Mouse (Mus musculus) small intestine, adult 2 months (tissue): ENCODE measurements around the gene Nppc. TPM values are rescaled to one million over a fixed set of nuclear protein-coding genes. Genes with fewer than 3 reads are reported as not detected.
A peak's percentile ranks its signal among the peaks of the same experiment; 100 is the strongest.

Experiments used
- H3K27ac ChIP-seq: fragments of 200-500 bp; 2 replicates; pipeline ENCODE4 v1.5.1; 2012; ENCODE audit warnings: low read depth, low read length, control low read depth, inconsistent platforms; ENCODE audit not compliant: insufficient read depth
- H3K27me3 ChIP-seq: fragments of 200-500 bp; 2 replicates; pipeline ENCODE4 v1.6.1; 2012; ENCODE audit warnings: mild to moderate bottlenecking, moderate library complexity, low read length, inconsistent platforms; ENCODE audit not compliant: control insufficient read depth, insufficient read depth
- H3K36me3 ChIP-seq: fragments of 200-500 bp; 2 replicates; pipeline ENCODE4 v1.6.1; 2012; ENCODE audit warnings: mild to moderate bottlenecking, low read length, control low read depth, inconsistent platforms; ENCODE audit not compliant: control insufficient read depth, insufficient read depth
- H3K4me1 ChIP-seq: fragments of 200-500 bp; 2 replicates; pipeline ENCODE4 v1.6.1; 2012; ENCODE audit warnings: low read length, inconsistent platforms, mixed read lengths; ENCODE audit not compliant: control insufficient read depth, insufficient read depth, insufficient read length
- H3K4me3 ChIP-seq: fragments of 200-500 bp; 2 replicates; pipeline ENCODE4 v1.5.1; 2012; ENCODE audit warnings: low read depth, mild to moderate bottlenecking, control low read depth, inconsistent platforms, low read length, moderate library complexity
- CTCF ChIP-seq: fragments of 200-500 bp; IDR thresholded peaks from 2 replicates; pipeline ENCODE4 v1.5.1; 2012; ENCODE audit warnings: low read depth, mild to moderate bottlenecking, control low read depth, inconsistent platforms, low read length, moderate library complexity, mixed read lengths; ENCODE audit not compliant: insufficient replicate concordance, insufficient read length; ENCODE audit errors: extremely low read depth
- POLR2A ChIP-seq: fragments of 200-500 bp; IDR thresholded peaks from 2 replicates; pipeline ENCODE4 v1.6.1; 2012; ENCODE audit warnings: low read depth, mild to moderate bottlenecking, control low read depth, inconsistent platforms, low read length, moderate library complexity
- WGBS: fragments of 180-500 bp; shearing (Covaris S2); methylation state at CpG from one replicate; pipeline ENCODE4 v1.1.7; 2018; 5-methylcytosine and 5-hydroxymethylcytosine counted together
- polyA plus RNA-seq: library from polyadenylated mRNA; depleted of rRNA; stranded (reverse); fragments of >200 nt; gene quantifications from 2 replicates; pipeline ENCODE4 v1.2.3, GENCODE M21; 2012

The Nppc gene
- polyA plus RNA-seq, 1 experiment = not detected

GRCm38 (mm10) chr1:86687236-86687635 is 16.9 kb upstream of the Nppc start:
- TF ChIP-seq POLR2A (no peak), CTCF (no peak)
- no peaks in the 10 kb centered on the region for H3K4me1 ChIP-seq
- WGBS = 76% methylated on average over 4 of the region's 4 CpGs

GRCm38 (mm10) chr1:86678667-86679066 is 8.3 kb upstream of the Nppc start:
- Histone ChIP-seq H3K27ac (no peak overlapping the region), H3K4me3 (no peak overlapping the region), H3K27me3 (0 out of 2 replicates have a peak, but pooled peaks cover 3% of the 10 kb centered on the region), H3K36me3 (no peaks in the 10 kb centered on the region), H3K4me1 (no peaks in the 10 kb centered on the region)
- 85% methylated on average over 10 of the region's 10 CpGs for WGBS
- TF ChIP-seq POLR2A (no peak), CTCF (no peak)

More at GRCm38 (mm10) chr1:86687236-86687635, 16.9 kb upstream of the Nppc start:
- Histone ChIP-seq H3K27me3 (no peaks in the 10 kb centered on the region), H3K36me3 (no peaks in the 10 kb centered on the region), H3K4me3 (no peak overlapping the region), H3K27ac (no peak overlapping the region)

- Histone ChIP-seq H3K27me3 (0 out of 2 replicates have a peak, but pooled peaks cover 3% of the 10 kb centered on the region), H3K36me3 (no peaks in the 10 kb centered on the region), H3K27ac (no peak overlapping the region), H3K4me1 (no peaks in the 10 kb centered on the region), H3K4me3 (no peak overlapping the region)
- TF ChIP-seq CTCF = no peak
- no peak for TF ChIP-seq POLR2A
- WGBS = 65% methylated on average over 3 of the region's 3 CpGs
Measured at GRCm38 (mm10) chr1:86677624-86678023, 7.3 kb upstream of the Nppc start.

- no peak for TF ChIP-seq POLR2A
- TF ChIP-seq CTCF = no peak
- no peaks in the 10 kb centered on the region for H3K36me3 ChIP-seq
- peaks cover 10% of the 10 kb centered on the region for H3K27me3 ChIP-seq
- H3K4me3 ChIP-seq = no peak overlapping the region
- WGBS = 86% methylated on average over 12 of the region's 12 CpGs
- H3K4me1 ChIP-seq = peaks cover 2% of the 10 kb centered on the region
- no peak overlapping the region for H3K27ac ChIP-seq
Measured at GRCm38 (mm10) chr1:86675126-86675525, 4.8 kb upstream of the Nppc start.

GRCm38 (mm10) chr1:86674385-86674784 is 4.0 kb upstream of the Nppc start:
- no peak overlapping the region for H3K27ac ChIP-seq
- H3K27me3 ChIP-seq = peaks cover 17% of the 10 kb centered on the region
- H3K4me1 ChIP-seq = peaks cover 8% of the 10 kb centered on the region
- no peaks in the 10 kb centered on the region for H3K36me3 ChIP-seq
- H3K4me3 ChIP-seq = no peak overlapping the region
- TF ChIP-seq CTCF (no peak), POLR2A (no peak)
- WGBS = 56% methylated on average over 9 of the region's 9 CpGs

- Histone ChIP-seq H3K27ac (no peak overlapping the region), H3K36me3 (no peaks in the 10 kb centered on the region), H3K27me3 (peaks cover 17% of the 10 kb centered on the region), H3K4me1 (peaks cover 8% of the 10 kb centered on the region), H3K4me3 (peak overlapping the region; percentile 62)
- TF ChIP-seq CTCF (peak; percentile 73), POLR2A (no peak)
- under 1% methylated on average over 44 of the region's 44 CpGs for WGBS
Measured at GRCm38 (mm10) chr1:86669552-86670273, 658 bp downstream of the Nppc start.

GRCm38 (mm10) chr1:86665091-86665490 is 5.3 kb downstream of the Nppc start:
- WGBS = 52% methylated on average over 2 of the region's 2 CpGs
- Histone ChIP-seq H3K27ac (no peak overlapping the region), H3K4me3 (no peak overlapping the region), H3K27me3 (peaks cover 6% of the 10 kb centered on the region), H3K36me3 (no peaks in the 10 kb centered on the region), H3K4me1 (peaks cover 6% of the 10 kb centered on the region)
- TF ChIP-seq POLR2A = no peak
- no peak for TF ChIP-seq CTCF
